Mouse (Mus musculus): ENCODE measurements around the gene Gm21394. TPM values are rescaled to one million over a fixed set of nuclear protein-coding genes. Genes with fewer than 3 reads are reported as not detected.
"Not testable (repeated sequence)": the region's sequence is repeated elsewhere in the genome, so short reads cannot be mapped to it uniquely, and the experiment has no call there.

The Gm21394 gene
- not detected in 2 replicates for polyA plus RNA-seq (2015; fragmentation: Nextera tagmentation; extraction: Ambion mirVana)

- not testable (repeated sequence) for H3K4me1 ChIP-seq (replicated peaks); H3K36me3 ChIP-seq; ATAC-seq (ENCODE audit: low FRiP score); H3K9ac ChIP-seq; H3K4me2 ChIP-seq; H3K27ac ChIP-seq; H3K27me3 ChIP-seq; H3K4me3 ChIP-seq; H3K9me3 ChIP-seq
- no CpG with 5 or more reads among the region's 4 CpGs for WGBS
These were observed at the start of gene Gm21394 for GRCm38 (mm10) chrY:84564807-84565206. Gene Gm21394 (minus strand): TSS chrY:84564907.

Other genes starting within 250 kb of the Gm21394 start
- not detected in 2 replicates for gene Gm21409, start 181.8 kb upstream of the Gm21394 start, polyA plus RNA-seq (2015; fragmentation: Nextera tagmentation; extraction: Ambion mirVana)